Mouse (Mus musculus): Measurements from ENCODE around the gene Arhgdia. TPM values are rescaled to one million over a fixed set of nuclear protein-coding genes. Genes with fewer than 3 reads are reported as not detected.
"Not testable (repeated sequence)": the region's sequence is repeated elsewhere in the genome, so short reads cannot be mapped to it uniquely, and the experiment has no call there.

Arhgdia gene
- polyA plus RNA-seq, 1 experiment from 2014 or later, result 575 TPM

DNA sequence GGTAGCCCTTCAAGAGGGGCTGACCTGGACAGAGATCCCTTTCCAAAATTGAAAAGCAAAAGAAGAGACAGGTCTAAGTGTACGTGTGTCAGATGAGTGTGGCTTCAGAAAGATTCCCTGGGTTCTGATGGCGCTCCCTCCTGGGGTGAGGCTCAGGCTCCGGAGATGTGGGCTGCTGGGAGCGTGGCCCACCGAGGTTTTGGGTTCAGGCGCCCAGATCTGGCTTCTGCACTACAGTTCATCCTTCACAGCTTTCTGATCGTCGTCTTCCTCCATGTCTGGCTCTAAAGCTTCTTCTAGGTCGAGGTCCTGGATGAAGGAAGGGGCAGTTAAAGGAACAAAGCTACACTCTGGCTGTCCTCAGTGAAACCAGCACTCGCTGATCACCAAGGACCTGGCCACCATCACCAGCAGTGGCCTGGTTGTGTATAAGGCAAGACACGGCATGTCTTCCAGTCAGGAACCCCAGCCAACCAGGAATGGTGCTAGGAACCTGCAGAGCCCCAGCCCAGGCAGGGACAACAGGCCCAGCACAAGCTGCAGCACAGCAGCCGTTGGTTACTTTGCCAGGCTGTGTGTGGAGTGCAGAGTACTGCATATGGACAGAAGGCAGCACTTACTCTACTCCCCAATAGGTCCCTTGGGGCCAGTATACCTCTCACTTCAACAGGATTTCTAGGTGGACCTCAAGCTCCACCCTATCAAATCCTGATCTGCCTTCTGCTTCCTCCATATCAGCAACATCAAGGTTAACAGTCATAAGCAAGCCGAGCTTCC is 20.3 kb downstream of the Arhgdia start:
- Histone ChIP-seq H3K36me3 (ENCODE audit: control insufficient read depth, insufficient read depth, low read length) (peaks cover 70% of the 10 kb centered on the region), H3K4me1 (ENCODE audit: control insufficient read depth, insufficient read depth, low read length) (no peaks in the 10 kb centered on the region), H3K27ac (ENCODE audit: low read length) (no peak overlapping the region), H3K9me3 (ENCODE audit: control insufficient read depth, low read depth, low read length) (no peaks in the 10 kb centered on the region), H3K27me3 (ENCODE audit: control insufficient read depth, insufficient read depth, low read length) (no peaks in the 10 kb centered on the region), H3K9ac (replicated peaks; ENCODE audit: low read depth, low read length) (no peak overlapping the region), H3K4me3 (ENCODE audit: low read depth, low read length) (no peak overlapping the region), H3K4me2 (replicated peaks; ENCODE audit: low read depth, low read length) (no peak overlapping the region)
- WGBS, result 91% methylated on average over 13 of the region's 13 CpGs
- no peak for ATAC-seq (ENCODE audit: insufficient number of reproducible peaks, insufficient read depth, low FRiP score, low read depth)

- H3K4me3 ChIP-seq (ENCODE audit: low read depth, low read length); H3K27ac ChIP-seq (ENCODE audit: low read length); H3K4me1 ChIP-seq (ENCODE audit: control insufficient read depth, insufficient read depth, low read length); H3K27me3 ChIP-seq (ENCODE audit: control insufficient read depth, insufficient read depth, low read length); H3K9ac ChIP-seq (replicated peaks; ENCODE audit: low read depth, low read length); ATAC-seq (ENCODE audit: insufficient number of reproducible peaks, insufficient read depth, low FRiP score, low read depth); H3K9me3 ChIP-seq (ENCODE audit: control insufficient read depth, low read depth, low read length); H3K4me2 ChIP-seq (replicated peaks; ENCODE audit: low read depth, low read length): not testable (repeated sequence)
- WGBS, result 83% methylated on average over 6 of the region's 6 CpGs
- H3K36me3 ChIP-seq (ENCODE audit: control insufficient read depth, insufficient read depth, low read length), result peaks cover 47% of the 10 kb centered on the region
Observed at GRCm38 (mm10) chr11:120558843-120559242, 22.6 kb downstream of the Arhgdia start.

- 74% methylated on average over 2 of the region's 2 CpGs for WGBS
Observed at GRCm38 (mm10) chr11:120555260-120555659, 26.2 kb downstream of the Arhgdia start.

GRCm38 (mm10) chr11:120554834-120555233 is 26.6 kb downstream of the Arhgdia start:
- H3K27me3 ChIP-seq (ENCODE audit: control insufficient read depth, insufficient read depth, low read length), result no peaks in the 10 kb centered on the region
- 72% methylated on average over 7 of the region's 7 CpGs for WGBS
- no peak overlapping the region for H3K4me3 ChIP-seq (ENCODE audit: low read depth, low read length)
- no peak overlapping the region for H3K4me2 ChIP-seq (replicated peaks; ENCODE audit: low read depth, low read length)
- no peak overlapping the region for H3K9ac ChIP-seq (replicated peaks; ENCODE audit: low read depth, low read length)
- no peak overlapping the region for H3K27ac ChIP-seq (ENCODE audit: low read length)
- ATAC-seq (ENCODE audit: insufficient number of reproducible peaks, insufficient read depth, low FRiP score, low read depth), result no peak
- peaks cover 7% of the 10 kb centered on the region; the same call in 1 of the 2 replicates for H3K36me3 ChIP-seq (ENCODE audit: control insufficient read depth, insufficient read depth, low read length)
- H3K9me3 ChIP-seq (ENCODE audit: control insufficient read depth, low read depth, low read length), result no peaks in the 10 kb centered on the region
- peaks cover 6% of the 10 kb centered on the region; the same call in 1 of the 2 replicates for H3K4me1 ChIP-seq (ENCODE audit: control insufficient read depth, insufficient read depth, low read length)

More at GRCm38 (mm10) chr11:120555260-120555659, 26.2 kb downstream of the Arhgdia start:
- H3K27ac ChIP-seq (ENCODE audit: low read length), result no peak overlapping the region
- ATAC-seq (ENCODE audit: insufficient number of reproducible peaks, insufficient read depth, low FRiP score, low read depth), result no peak
- H3K4me3 ChIP-seq (ENCODE audit: low read depth, low read length), result no peak overlapping the region
- no peaks in the 10 kb centered on the region for H3K9me3 ChIP-seq (ENCODE audit: control insufficient read depth, low read depth, low read length)
- no peak overlapping the region for H3K4me2 ChIP-seq (replicated peaks; ENCODE audit: low read depth, low read length)
- H3K27me3 ChIP-seq (ENCODE audit: control insufficient read depth, insufficient read depth, low read length), result no peaks in the 10 kb centered on the region
- peaks cover 12% of the 10 kb centered on the region for H3K36me3 ChIP-seq (ENCODE audit: control insufficient read depth, insufficient read depth, low read length)
- peaks cover 2% of the 10 kb centered on the region; the same call in 1 of the 2 replicates for H3K4me1 ChIP-seq (ENCODE audit: control insufficient read depth, insufficient read depth, low read length)
- H3K9ac ChIP-seq (replicated peaks; ENCODE audit: low read depth, low read length), result no peak overlapping the region

DNA sequence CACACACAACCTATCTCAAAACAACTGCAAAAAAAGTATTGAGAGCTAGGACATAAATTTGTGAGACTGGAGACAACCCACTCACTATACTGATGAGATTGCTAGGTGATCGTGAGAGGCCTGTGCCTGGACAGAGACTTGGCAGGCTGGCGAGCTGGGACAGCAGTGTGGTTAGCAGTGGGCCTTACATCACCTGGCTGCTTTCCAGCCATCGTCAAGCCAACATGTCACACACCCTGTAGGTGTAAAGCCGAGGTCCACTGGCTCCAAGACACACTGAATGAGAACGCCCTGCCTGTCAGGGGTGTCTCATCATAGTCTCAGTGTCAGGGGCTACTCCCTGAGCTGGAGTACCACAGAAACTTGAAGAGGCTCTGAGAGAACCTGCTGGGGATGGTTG is 28.7 kb downstream of the Arhgdia start:
- no peaks in the 10 kb centered on the region for H3K36me3 ChIP-seq (ENCODE audit: control insufficient read depth, insufficient read depth, low read length)
- no peak for ATAC-seq (ENCODE audit: insufficient number of reproducible peaks, insufficient read depth, low FRiP score, low read depth)
- H3K9ac ChIP-seq (replicated peaks; ENCODE audit: low read depth, low read length), result no peak overlapping the region
- H3K27me3 ChIP-seq (ENCODE audit: control insufficient read depth, insufficient read depth, low read length), result no peaks in the 10 kb centered on the region
- no peak overlapping the region for H3K4me2 ChIP-seq (replicated peaks; ENCODE audit: low read depth, low read length)
- WGBS, result 80% methylated on average over 5 of the region's 5 CpGs
- H3K4me3 ChIP-seq (ENCODE audit: low read depth, low read length), result no peak overlapping the region
- no peak overlapping the region for H3K27ac ChIP-seq (ENCODE audit: low read length)
- peaks cover 17% of the 10 kb centered on the region for H3K4me1 ChIP-seq (ENCODE audit: control insufficient read depth, insufficient read depth, low read length)
- no peaks in the 10 kb centered on the region for H3K9me3 ChIP-seq (ENCODE audit: control insufficient read depth, low read depth, low read length)

DNA sequence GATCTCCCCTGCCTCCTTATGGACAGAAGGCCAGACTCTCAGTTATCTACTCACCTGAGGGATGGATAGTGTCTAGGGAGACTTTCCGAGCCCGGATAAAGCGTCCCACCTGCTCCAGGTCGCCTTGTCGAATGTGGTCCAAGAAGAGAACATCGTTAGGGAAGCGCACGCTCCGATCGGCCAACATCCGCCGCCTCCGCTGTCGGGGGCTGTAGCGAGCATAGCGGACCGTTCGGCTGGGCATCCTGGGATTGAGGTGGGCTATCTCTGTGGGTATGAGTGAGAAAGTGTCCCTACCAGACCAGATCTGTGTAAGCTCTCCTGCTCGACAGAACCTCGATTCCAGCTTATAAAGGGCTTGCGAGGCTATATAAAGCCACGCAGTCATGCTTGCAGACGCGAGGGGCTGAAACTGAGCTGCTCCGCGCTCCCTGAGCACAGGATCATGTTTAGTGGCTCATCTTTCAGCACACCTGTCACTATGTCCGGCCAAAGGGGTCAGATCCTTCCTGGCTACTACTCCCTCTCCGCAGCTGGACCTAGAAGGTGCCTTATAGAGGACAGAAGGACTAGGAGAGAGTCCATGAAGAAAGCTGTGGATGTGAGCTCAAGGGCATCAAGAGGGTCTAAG is 30.5 kb downstream of the Arhgdia start, which contains the start of gene Ppp1r27:
Gene Ppp1r27 (minus strand): TSS at position 323 of the 631 bp plus-strand sequence.
- H3K27ac ChIP-seq (ENCODE audit: low read length), result peak within 1 kb of the TSS; percentile 97; the same call in 1 of the 2 replicates

DNA sequence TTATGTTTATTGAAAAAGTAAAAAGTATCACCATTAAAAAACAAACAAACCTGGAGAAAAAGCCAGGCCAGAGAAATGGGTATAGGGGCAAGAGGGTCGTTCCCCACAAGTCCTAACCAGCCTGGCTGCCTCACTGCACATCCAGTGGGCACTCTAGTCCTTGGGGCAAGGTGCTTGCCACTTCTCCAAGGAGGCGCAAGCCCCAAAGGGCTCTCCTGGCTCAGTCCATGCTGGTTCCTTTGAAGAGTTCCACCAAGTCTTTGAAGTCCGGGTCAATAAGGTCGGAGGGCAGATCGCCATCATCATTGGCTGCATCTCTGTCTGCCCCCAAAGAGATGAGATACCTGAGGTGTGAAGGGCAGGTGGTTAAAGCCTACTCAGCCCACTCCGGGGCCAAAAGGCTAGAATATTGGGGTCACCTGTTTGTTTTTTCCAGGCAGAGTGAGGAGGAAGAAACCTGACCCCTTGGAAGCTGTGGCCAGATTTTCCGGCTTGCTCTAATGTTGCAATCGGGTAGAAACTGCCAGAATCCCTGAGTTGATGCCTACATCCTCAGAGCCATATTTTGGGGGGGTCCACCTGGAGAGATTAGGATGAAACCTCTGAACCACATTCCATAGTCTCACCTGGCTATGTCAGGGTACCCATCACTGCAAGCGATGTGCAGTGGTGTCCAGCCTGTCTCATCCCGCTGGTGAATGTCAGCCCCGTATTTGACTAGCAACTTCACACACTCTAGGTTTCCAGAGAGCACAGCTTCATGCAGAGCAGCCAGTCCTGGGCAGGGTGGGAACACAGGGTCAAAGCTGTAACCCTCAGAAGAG is 31.2 kb downstream of the Arhgdia start:
- Histone ChIP-seq H3K27me3 (ENCODE audit: control insufficient read depth, insufficient read depth, low read length) (no peaks in the 10 kb centered on the region), H3K9ac (replicated peaks; ENCODE audit: low read depth, low read length) (peak overlapping the region; percentile 99), H3K27ac (ENCODE audit: low read length) (peak overlapping the region; percentile 97; the same call in 1 of the 2 replicates), H3K4me2 (replicated peaks; ENCODE audit: low read depth, low read length) (peak overlapping the region; percentile 95), H3K9me3 (ENCODE audit: control insufficient read depth, low read depth, low read length) (no peaks in the 10 kb centered on the region), H3K4me3 (ENCODE audit: low read depth, low read length) (peak overlapping the region; percentile 96), H3K36me3 (ENCODE audit: control insufficient read depth, insufficient read depth, low read length) (no peaks in the 10 kb centered on the region; the same call in 1 of the 2 replicates), H3K4me1 (ENCODE audit: control insufficient read depth, insufficient read depth, low read length) (peaks cover 22% of the 10 kb centered on the region)
- 65% methylated on average over 11 of the region's 11 CpGs for WGBS
- 0 out of 2 replicates have a peak, but pooled peaks have one; percentile 24 for ATAC-seq (ENCODE audit: insufficient number of reproducible peaks, insufficient read depth, low FRiP score, low read depth)

More for the DNA sequence above, 30.5 kb downstream of the Arhgdia start, which contains the start of gene Ppp1r27:
- peak within 1 kb of the TSS; percentile 99 for H3K9ac ChIP-seq (replicated peaks; ENCODE audit: low read depth, low read length)
- WGBS, result 94% methylated on average over 28 of the region's 28 CpGs
- peaks cover 22% of the 10 kb centered on the region for H3K4me1 ChIP-seq (ENCODE audit: control insufficient read depth, insufficient read depth, low read length)
- no peaks in the 10 kb centered on the region; the same call in 1 of the 2 replicates for H3K36me3 ChIP-seq (ENCODE audit: control insufficient read depth, insufficient read depth, low read length)
- H3K9me3 ChIP-seq (ENCODE audit: control insufficient read depth, low read depth, low read length), result no peaks in the 10 kb centered on the region
- H3K4me3 ChIP-seq (ENCODE audit: low read depth, low read length), result peak within 1 kb of the TSS; percentile 96
- H3K27me3 ChIP-seq (ENCODE audit: control insufficient read depth, insufficient read depth, low read length), result no peaks in the 10 kb centered on the region
- ATAC-seq (ENCODE audit: insufficient number of reproducible peaks, insufficient read depth, low FRiP score, low read depth), result no peak
- peak within 1 kb of the TSS; percentile 95 for H3K4me2 ChIP-seq (replicated peaks; ENCODE audit: low read depth, low read length)
